Comparison of ENCODE assay signal across 32 mouse cellular contexts in genomic region chr12:119273605-119274004, GRCm38 (mm10). TPM values are rescaled to one million over a fixed set of nuclear protein-coding genes. Genes with fewer than 3 reads are reported as not detected.
A peak's percentile ranks its signal among the peaks of the same experiment; 100 is the strongest.
DNase-seq lines count a peak whose midpoint lies in the region; ATAC-seq and TF ChIP-seq lines count a peak whose summit lies in the region.
"Had no signal": no experiment of that assay in that cellular context is flagged by ENCODE, and none has a peak within 500 bp of the region (broad histone marks: within the 10 kb centered on the region; RNA-seq: fewer than 3 reads in every experiment).

No protein-coding gene starts in this region.

- no peak for TF ChIP-seq POLR2A in brain, embryonic 14.5 days (IDR thresholded peaks at IDR 0.05; ENCODE audit: borderline replicate concordance, extremely low read depth, insufficient read depth, insufficient read length, poor library complexity, severe bottlenecking)

- H3K27ac ChIP-seq in forebrain, embryonic 10.5 days = peak overlapping the region; percentile 37; the same call in 1 of the 2 replicates
- no peak overlapping the region for H3K27ac ChIP-seq in forebrain, embryonic 14.5 days (ENCODE audit: low read depth, low read length)
- peak overlapping the region; percentile 79 for H3K27ac ChIP-seq in midbrain, embryonic 10.5 days (replicated peaks)
- H3K27ac ChIP-seq in midbrain, postnatal 0 days (ENCODE audit: low read depth, low read length) = no peak overlapping the region
- peak overlapping the region; percentile 37; the same call in 1 of the 2 replicates for H3K27ac ChIP-seq in embryonic facial prominence, embryonic 10.5 days (replicated peaks)
- H3K27ac ChIP-seq: embryonic facial prominence, embryonic 13.5 days; forebrain, embryonic 12.5 days; hindbrain, embryonic 12.5 days; left cerebral cortex, adult 2 months; limb, embryonic 13.5 days; liver, embryonic 13.5 days; neural tube, embryonic 15.5 days; stomach, embryonic 15.5 days had no signal

- no peak for DNase-seq in forebrain, embryonic 10.5 days (ENCODE audit: extremely low spot score, low spot score)
- DNase-seq in forebrain, embryonic 14.5 days (ENCODE audit: low spot score) = no peak
- peak; percentile 20 for DNase-seq in midbrain, embryonic 10.5 days (ENCODE audit: low spot score)
- no peak for DNase-seq in midbrain, postnatal 0 days (ENCODE audit: low spot score)
- DNase-seq in brain, embryonic 14.5 days (ENCODE audit: low read depth) = peak; percentile 11
- DNase-seq in embryonic facial prominence, embryonic 10.5 days (ENCODE audit: low spot score) = no peak
- no peak for DNase-seq in adrenal gland, adult 18-20 months (ENCODE audit: low spot score in 2 of 2)
- DNase-seq in right cerebral cortex, postnatal 4 days = no peak
- DNase-seq: adrenal gland, postnatal 10 days; cerebellum, adult 11-12 months; cerebellum, adult 9-11 months; gastrocnemius, postnatal 14 days; heart, postnatal 14 days; kidney, postnatal 14 days; liver, embryonic 13.5 days; lung, adult 18-20 months; lung, postnatal 10 days; retina, postnatal 1 day; right cerebral cortex, postnatal 14 days had no signal

- peaks cover 6% of the 10 kb centered on the region for H3K27me3 ChIP-seq in forebrain, embryonic 10.5 days (ENCODE audit: poor library complexity, severe bottlenecking)
- no peaks in the 10 kb centered on the region for H3K27me3 ChIP-seq in forebrain, embryonic 14.5 days (replicated peaks; ENCODE audit: control insufficient read depth, insufficient read depth, low read length)
- H3K27me3 ChIP-seq in midbrain, embryonic 10.5 days (ENCODE audit: low read depth, poor library complexity, severe bottlenecking) = peaks cover 15% of the 10 kb centered on the region
- H3K27me3 ChIP-seq in midbrain, postnatal 0 days (ENCODE audit: insufficient read depth, low read length) = no peaks in the 10 kb centered on the region
- H3K27me3 ChIP-seq in embryonic facial prominence, embryonic 10.5 days (replicated peaks; ENCODE audit: low read depth, poor library complexity, severe bottlenecking) = no peaks in the 10 kb centered on the region
- H3K27me3 ChIP-seq: CH12.LX; embryonic facial prominence, embryonic 13.5 days; forebrain, embryonic 12.5 days; hindbrain, embryonic 12.5 days; limb, embryonic 13.5 days; liver, embryonic 13.5 days; neural tube, embryonic 15.5 days; stomach, embryonic 15.5 days had no signal

- no peak overlapping the region for H3K4me3 ChIP-seq in forebrain, embryonic 10.5 days
- no peak overlapping the region for H3K4me3 ChIP-seq in forebrain, embryonic 14.5 days (ENCODE audit: low read depth, low read length)
- no peak overlapping the region for H3K4me3 ChIP-seq in midbrain, embryonic 10.5 days
- no peak overlapping the region for H3K4me3 ChIP-seq in midbrain, postnatal 0 days (ENCODE audit: low read depth, low read length)
- no peak overlapping the region for H3K4me3 ChIP-seq in embryonic facial prominence, embryonic 10.5 days
- H3K4me3 ChIP-seq: embryonic facial prominence, embryonic 13.5 days; forebrain, embryonic 12.5 days; hindbrain, embryonic 12.5 days; left cerebral cortex, adult 2 months; limb, embryonic 13.5 days; liver, embryonic 13.5 days; neural tube, embryonic 15.5 days; stomach, embryonic 15.5 days had no signal

- no peak overlapping the region for H3K4me2 ChIP-seq in forebrain, embryonic 14.5 days (ENCODE audit: low read length)
- no peak overlapping the region for H3K4me2 ChIP-seq in midbrain, postnatal 0 days (ENCODE audit: low read depth, low read length, poor library complexity, severe bottlenecking)
- H3K4me2 ChIP-seq: embryonic facial prominence, embryonic 13.5 days; forebrain, embryonic 12.5 days; hindbrain, embryonic 12.5 days; limb, embryonic 13.5 days; liver, embryonic 13.5 days; neural tube, embryonic 15.5 days; stomach, embryonic 15.5 days had no signal

- H3K9me3 ChIP-seq in forebrain, embryonic 10.5 days = no peaks in the 10 kb centered on the region
- H3K9me3 ChIP-seq in forebrain, embryonic 14.5 days (replicated peaks; ENCODE audit: control insufficient read depth, low read length) = no peaks in the 10 kb centered on the region
- H3K9me3 ChIP-seq in midbrain, embryonic 10.5 days (replicated peaks) = no peaks in the 10 kb centered on the region
- H3K9me3 ChIP-seq in midbrain, postnatal 0 days (ENCODE audit: low read length) = no peaks in the 10 kb centered on the region
- H3K9me3 ChIP-seq in embryonic facial prominence, embryonic 10.5 days = no peaks in the 10 kb centered on the region
- H3K9me3 ChIP-seq: embryonic facial prominence, embryonic 13.5 days; forebrain, embryonic 12.5 days; hindbrain, embryonic 12.5 days; limb, embryonic 13.5 days; liver, embryonic 13.5 days; neural tube, embryonic 15.5 days; stomach, embryonic 15.5 days had no signal

- TF ChIP-seq CTCF in midbrain, postnatal 0 days (IDR thresholded peaks at IDR 0.05) = no peak
- no peak for TF ChIP-seq CTCF in brain, embryonic 14.5 days (IDR thresholded peaks at IDR 0.05; ENCODE audit: borderline replicate concordance, extremely low read depth, insufficient read depth, insufficient read length)

- H3K4me1 ChIP-seq in forebrain, embryonic 10.5 days = peaks cover 21% of the 10 kb centered on the region
- H3K4me1 ChIP-seq in forebrain, embryonic 14.5 days (ENCODE audit: control insufficient read depth, insufficient read depth, low read length) = no peaks in the 10 kb centered on the region
- peaks cover 42% of the 10 kb centered on the region for H3K4me1 ChIP-seq in midbrain, embryonic 10.5 days
- H3K4me1 ChIP-seq in midbrain, postnatal 0 days (ENCODE audit: insufficient read depth, low read length) = no peaks in the 10 kb centered on the region
- H3K4me1 ChIP-seq in embryonic facial prominence, embryonic 10.5 days = peaks cover 13% of the 10 kb centered on the region
- H3K4me1 ChIP-seq: embryonic facial prominence, embryonic 13.5 days; limb, embryonic 13.5 days; liver, embryonic 13.5 days; neural tube, embryonic 15.5 days; stomach, embryonic 15.5 days had no signal

- no peak for ATAC-seq in forebrain, embryonic 14.5 days
- ATAC-seq in midbrain, postnatal 0 days (ENCODE audit: low FRiP score) = no peak
- ATAC-seq: activated CD4-positive, CD25-positive, alpha-beta regulatory T cell, adult 4 months; intestine, postnatal 0 days had no signal

- no peak overlapping the region for H3K9ac ChIP-seq in forebrain, embryonic 14.5 days (ENCODE audit: low read length)
- H3K9ac ChIP-seq in midbrain, postnatal 0 days (replicated peaks; ENCODE audit: low read length, poor library complexity, severe bottlenecking) = no peak overlapping the region
- H3K9ac ChIP-seq: embryonic facial prominence, embryonic 13.5 days; forebrain, embryonic 12.5 days; hindbrain, embryonic 12.5 days; limb, embryonic 13.5 days; liver, embryonic 13.5 days; neural tube, embryonic 15.5 days; stomach, embryonic 15.5 days had no signal

- 3% methylated on average over 1 of the region's 1 CpGs for WGBS in forebrain, embryonic 10.5 days
- WGBS in forebrain, embryonic 14.5 days = 5% methylated on average over 1 of the region's 1 CpGs
- WGBS in midbrain, embryonic 10.5 days = 7% methylated on average over 1 of the region's 1 CpGs
- 15% methylated on average over 1 of the region's 1 CpGs for WGBS in midbrain, postnatal 0 days
- WGBS in embryonic facial prominence, embryonic 10.5 days = 11% methylated on average over 1 of the region's 1 CpGs

- H3K36me3 ChIP-seq in forebrain, embryonic 10.5 days (replicated peaks) = no peaks in the 10 kb centered on the region
- H3K36me3 ChIP-seq in forebrain, embryonic 14.5 days (ENCODE audit: control insufficient read depth, insufficient read depth, low read length) = no peaks in the 10 kb centered on the region
- H3K36me3 ChIP-seq in midbrain, embryonic 10.5 days = no peaks in the 10 kb centered on the region
- H3K36me3 ChIP-seq in midbrain, postnatal 0 days (ENCODE audit: insufficient read depth, low read length) = no peaks in the 10 kb centered on the region
- no peaks in the 10 kb centered on the region for H3K36me3 ChIP-seq in embryonic facial prominence, embryonic 10.5 days (replicated peaks)
- H3K36me3 ChIP-seq: embryonic facial prominence, embryonic 13.5 days; forebrain, embryonic 12.5 days; hindbrain, embryonic 12.5 days; limb, embryonic 13.5 days; liver, embryonic 13.5 days; neural tube, embryonic 15.5 days; stomach, embryonic 15.5 days had no signal

RNA-seq across cellular contexts. Expression of gene Itgb8, which starts 35.0 kb away (rescaled TPM):
- 11.9 and 13.0 TPM in 2 replicates for polyA plus RNA-seq in forebrain, embryonic 10.5 days (2016; fragmentation: Nextera tagmentation; extraction: Ambion mirVana)
- 11.6 and 12.3 TPM in 2 replicates for polyA plus RNA-seq in forebrain, embryonic 14.5 days (2014; fragmentation: Nextera tagmentation; extraction: Ambion mirVana)
- 23.7 and 32.6 TPM in 2 replicates for polyA plus RNA-seq in midbrain, embryonic 10.5 days (2016; fragmentation: Nextera tagmentation; extraction: Ambion mirVana)
- 30.6 and 37.5 TPM in 2 replicates for total RNA-seq in midbrain, postnatal 0 days (2014; rRNA removed)
- 7.1 and 9.1 TPM in 2 replicates for polyA plus RNA-seq in midbrain, postnatal 0 days (2015; fragmentation: Nextera tagmentation; extraction: Ambion mirVana)
- 7.0 and 10.1 TPM in 2 replicates for polyA plus RNA-seq in brain, embryonic 14.5 days (2012; rRNA removed)
- polyA plus RNA-seq in embryonic facial prominence, embryonic 10.5 days (2016; fragmentation: Nextera tagmentation; extraction: Ambion mirVana) = 6.5 and 9.8 TPM in 2 replicates
- 1 to 10 TPM; 2.5 to 3.3 TPM for total RNA-seq in adrenal gland, adult 18-20 months (2021)
- total RNA-seq: CH12.LX; granulocyte monocyte progenitor cell, adult 5-6 weeks had no signal

RNA-seq across cellular contexts. Expression of gene Macc1, which starts 40.5 kb away (rescaled TPM):
- 0.30 and 0.32 TPM in 2 replicates for polyA plus RNA-seq in forebrain, embryonic 10.5 days (2016; fragmentation: Nextera tagmentation; extraction: Ambion mirVana)
- not detected in 2 replicates for polyA plus RNA-seq in forebrain, embryonic 14.5 days (2014; fragmentation: Nextera tagmentation; extraction: Ambion mirVana)
- 0.06 and 0.10 TPM in 2 replicates for polyA plus RNA-seq in midbrain, embryonic 10.5 days (2016; fragmentation: Nextera tagmentation; extraction: Ambion mirVana)
- total RNA-seq in midbrain, postnatal 0 days (2014; rRNA removed) = 0.05 TPM in 1 of 2 replicates, not detected in the other
- polyA plus RNA-seq in midbrain, postnatal 0 days (2015; fragmentation: Nextera tagmentation; extraction: Ambion mirVana) = not detected in 2 replicates
- 0.06 and 0.11 TPM in 2 replicates for polyA plus RNA-seq in brain, embryonic 14.5 days (2012; rRNA removed)
- polyA plus RNA-seq in embryonic facial prominence, embryonic 10.5 days (2016; fragmentation: Nextera tagmentation; extraction: Ambion mirVana) = 0.75 and 0.77 TPM in 2 replicates
- not detected for total RNA-seq in adrenal gland, adult 18-20 months (2021)
- total RNA-seq: adrenal gland, postnatal 10 days; gastrocnemius, postnatal 14 days; granulocyte monocyte progenitor cell, adult 5-6 weeks; heart, postnatal 14 days; layer of hippocampus, postnatal 10 days had no signal
- polyA plus RNA-seq: activated CD4-positive, CD25-positive, alpha-beta regulatory T cell, adult 4 months; heart, embryonic 14.5 days; liver, embryonic 13.5 days had no signal

Comparison
In these comparisons a context has a peak if more than half of its experiments do, and no peak if none do; other contexts are left out.
1. DNase-seq: peak in midbrain, embryonic 10.5 days (single experiment) and brain, embryonic 14.5 days (single experiment); none in forebrain, embryonic 10.5 days (single experiment), forebrain, embryonic 14.5 days (single experiment), midbrain, postnatal 0 days (single experiment), embryonic facial prominence, embryonic 10.5 days (single experiment), adrenal gland, adult 18-20 months (0 of 2) and right cerebral cortex, postnatal 4 days (single experiment).
2. H3K27ac ChIP-seq: peak in forebrain, embryonic 10.5 days (single experiment), midbrain, embryonic 10.5 days (single experiment) and embryonic facial prominence, embryonic 10.5 days (single experiment); none in forebrain, embryonic 14.5 days (single experiment) and midbrain, postnatal 0 days (single experiment).